Mouse (Mus musculus) T-helper 17 cell (primary cell): Measurements from ENCODE around the gene Odf2.

Experiments used
- in situ Hi-C, 2 experiments: fragments of 300-600 bp; cut with MboI, MseI; formaldehyde crosslinking; loops; 1 replicate in 1 of 2; 2 replicates in 1 of 2; pipeline ENCODE4 v1.15.1; 2025; ENCODE audit warnings: high pct_unique_total_duplicates in 2 of 2

Gene Odf2

DNA sequence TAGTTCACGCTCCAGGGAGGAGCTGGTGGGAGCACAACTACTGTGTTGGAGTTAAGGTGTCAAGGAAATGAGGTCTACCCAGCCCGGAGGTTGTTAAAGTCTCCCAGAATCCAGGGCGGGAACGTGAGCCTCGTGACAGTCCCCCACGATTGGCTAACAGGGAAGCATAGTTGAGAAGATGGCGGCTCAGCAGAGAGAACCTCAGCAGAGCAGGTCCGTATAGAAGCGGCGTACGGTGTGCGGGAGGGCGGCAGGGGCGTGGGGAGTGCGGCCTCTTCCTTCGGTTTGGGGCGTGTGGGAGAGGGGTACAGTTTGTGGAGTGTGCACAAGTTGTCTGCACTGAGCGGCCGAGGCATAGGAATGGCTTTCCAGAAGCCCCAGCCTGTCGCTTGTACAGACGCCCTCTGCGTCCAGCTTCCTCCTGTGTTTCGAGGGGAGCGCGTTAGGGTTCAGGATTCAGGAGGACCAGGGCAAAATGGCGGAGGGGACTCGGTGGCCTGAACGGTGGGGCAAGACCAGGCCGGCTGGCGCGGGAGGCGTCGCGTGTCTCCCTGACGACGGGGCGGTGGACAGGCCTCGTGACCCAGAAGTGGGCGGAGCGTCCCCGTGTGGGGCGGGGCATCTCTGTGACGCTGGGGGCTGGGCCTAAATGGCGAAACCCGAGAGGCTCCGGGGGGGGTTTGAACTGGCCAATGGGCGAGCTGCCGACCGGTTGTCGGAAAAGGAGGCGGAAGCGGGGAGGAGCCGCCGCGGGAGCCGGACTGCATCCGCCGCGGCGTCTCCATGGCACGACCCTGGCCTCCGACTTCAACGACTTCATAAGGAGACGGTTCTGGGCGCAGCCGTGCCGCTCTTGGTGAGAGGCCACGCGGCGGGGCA, at the start of gene Odf2:
Gene Odf2, plus strand, starts transcription at position 156 of the 879 bp plus-strand sequence.
- in situ Hi-C loops, result no loop called here

DNA sequence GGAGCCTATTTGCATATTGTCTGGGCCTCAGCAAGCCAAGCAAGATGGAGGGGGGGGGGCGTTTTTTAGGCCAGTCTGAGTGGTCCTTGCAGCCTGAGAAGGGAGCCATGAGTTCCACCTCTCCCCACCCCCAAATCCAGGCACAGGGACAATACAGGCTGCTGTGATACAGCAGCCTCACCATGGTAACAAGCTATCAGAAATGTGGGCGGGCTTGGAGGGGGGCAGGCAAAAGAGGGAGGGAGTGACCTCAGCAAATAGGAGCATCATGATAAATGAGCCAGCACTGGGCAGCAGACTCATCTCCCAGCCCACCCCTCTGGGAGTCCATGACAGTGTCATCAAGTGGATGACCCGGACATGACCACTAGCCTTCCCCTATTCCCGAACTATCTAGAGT, 49.6 kb upstream of the Odf2 start:
- in situ Hi-C loops, result no loop called here

DNA sequence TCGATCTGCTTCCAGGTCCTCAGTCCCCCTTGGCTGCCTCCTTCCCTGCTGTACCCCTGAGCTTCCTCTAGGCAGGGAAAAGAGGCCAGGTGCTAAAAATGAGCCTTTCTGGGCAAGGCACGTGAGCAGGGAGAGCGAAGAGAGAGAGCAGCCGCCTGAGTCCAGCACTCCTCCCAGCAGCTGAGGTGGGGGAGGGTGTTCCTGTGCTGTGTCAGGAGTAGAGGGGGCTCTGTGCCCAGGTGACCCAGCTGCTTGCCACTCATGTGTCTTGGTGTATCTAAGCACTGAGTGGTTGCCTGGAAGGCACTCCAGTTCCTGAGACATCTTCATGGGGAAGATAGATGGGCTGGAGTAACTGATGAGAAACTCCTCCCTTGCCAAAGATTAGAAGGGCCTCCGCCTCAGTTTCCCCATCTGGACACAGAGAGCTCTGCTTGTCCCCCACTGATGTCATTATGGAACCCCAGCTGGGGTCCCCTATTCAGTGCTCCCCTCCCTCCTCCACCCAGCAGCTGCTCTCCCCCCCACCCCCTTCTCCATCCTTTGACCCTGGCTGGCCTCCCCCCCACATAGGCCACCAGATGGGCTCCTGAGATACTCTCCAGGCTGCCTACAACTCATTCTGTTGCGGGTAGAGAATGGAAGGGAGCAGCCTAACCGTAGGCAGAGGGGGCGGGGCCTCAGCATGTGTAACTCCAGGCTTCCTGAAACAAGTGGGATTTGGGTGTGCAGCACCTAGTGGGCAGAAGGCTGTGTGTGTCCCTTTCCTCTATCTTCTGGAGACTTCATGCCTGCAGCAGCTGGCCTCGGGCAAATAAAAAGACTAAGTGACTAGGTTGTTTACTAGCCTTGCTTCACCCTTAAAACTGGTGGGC, 45.6 kb upstream of the Odf2 start:
- in situ Hi-C loops, result no loop called here

DNA sequence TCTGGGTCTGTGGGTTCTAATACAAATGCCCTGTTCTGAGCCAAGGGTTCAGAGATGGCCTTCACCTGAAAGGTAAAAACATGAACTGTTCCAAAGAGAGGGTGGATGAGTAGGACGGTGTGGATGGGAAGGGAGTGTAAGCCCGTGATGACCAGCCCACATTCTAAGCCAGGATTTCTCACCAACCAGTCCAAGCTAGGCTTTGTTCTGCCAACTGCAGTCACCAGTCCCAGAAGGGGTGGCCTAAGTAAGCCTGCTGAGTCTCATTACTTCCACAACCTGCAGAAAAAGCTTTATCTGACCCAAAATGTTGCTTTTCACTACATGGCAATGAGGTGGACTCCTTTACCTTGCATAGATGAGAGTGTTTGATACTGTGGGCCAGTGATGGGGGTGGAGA, 44.9 kb upstream of the Odf2 start:
- in situ Hi-C loops, result no loop called here

DNA sequence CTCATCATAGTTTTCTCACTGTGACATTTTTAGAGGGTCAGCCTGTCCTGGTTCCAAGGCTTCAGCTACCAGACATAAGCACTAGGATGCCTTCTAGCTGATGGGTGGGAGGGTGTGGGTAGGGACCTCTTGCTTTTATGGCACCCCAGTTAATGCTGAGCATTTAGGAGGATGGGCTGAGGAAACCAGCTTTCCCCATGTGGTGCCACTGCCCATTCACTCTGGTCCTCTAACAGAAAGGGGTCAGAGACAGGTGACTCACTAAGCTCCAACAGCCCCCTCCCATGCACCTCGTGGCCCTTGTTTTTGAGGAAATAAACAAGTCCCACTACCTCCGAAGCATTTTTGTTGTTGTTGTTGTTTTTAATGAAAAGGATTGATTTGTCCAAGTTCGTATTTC, 44.4 kb upstream of the Odf2 start:
- in situ Hi-C loops, result no loop called here

DNA sequence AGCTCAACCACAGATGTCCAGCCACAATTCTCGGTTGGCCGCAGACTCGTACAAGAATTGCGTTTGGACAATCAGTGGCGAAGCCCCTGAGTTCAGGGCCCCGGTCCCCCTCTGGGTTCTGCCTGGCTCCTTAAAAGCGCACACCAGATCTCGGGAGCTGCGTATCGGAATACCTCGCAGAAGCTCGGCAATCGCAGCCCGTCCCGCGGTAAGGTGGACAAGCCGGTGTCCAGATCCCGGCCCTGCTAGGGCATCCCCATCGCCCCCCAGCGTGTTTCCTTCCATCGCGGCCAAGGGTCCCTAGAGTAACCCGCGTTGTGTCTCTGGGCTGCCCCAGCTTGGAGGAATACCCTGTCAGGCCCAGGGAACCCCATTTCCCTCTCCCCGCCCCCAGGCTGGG, 43.4 kb upstream of the Odf2 start:
- in situ Hi-C loops, result no loop called here

DNA sequence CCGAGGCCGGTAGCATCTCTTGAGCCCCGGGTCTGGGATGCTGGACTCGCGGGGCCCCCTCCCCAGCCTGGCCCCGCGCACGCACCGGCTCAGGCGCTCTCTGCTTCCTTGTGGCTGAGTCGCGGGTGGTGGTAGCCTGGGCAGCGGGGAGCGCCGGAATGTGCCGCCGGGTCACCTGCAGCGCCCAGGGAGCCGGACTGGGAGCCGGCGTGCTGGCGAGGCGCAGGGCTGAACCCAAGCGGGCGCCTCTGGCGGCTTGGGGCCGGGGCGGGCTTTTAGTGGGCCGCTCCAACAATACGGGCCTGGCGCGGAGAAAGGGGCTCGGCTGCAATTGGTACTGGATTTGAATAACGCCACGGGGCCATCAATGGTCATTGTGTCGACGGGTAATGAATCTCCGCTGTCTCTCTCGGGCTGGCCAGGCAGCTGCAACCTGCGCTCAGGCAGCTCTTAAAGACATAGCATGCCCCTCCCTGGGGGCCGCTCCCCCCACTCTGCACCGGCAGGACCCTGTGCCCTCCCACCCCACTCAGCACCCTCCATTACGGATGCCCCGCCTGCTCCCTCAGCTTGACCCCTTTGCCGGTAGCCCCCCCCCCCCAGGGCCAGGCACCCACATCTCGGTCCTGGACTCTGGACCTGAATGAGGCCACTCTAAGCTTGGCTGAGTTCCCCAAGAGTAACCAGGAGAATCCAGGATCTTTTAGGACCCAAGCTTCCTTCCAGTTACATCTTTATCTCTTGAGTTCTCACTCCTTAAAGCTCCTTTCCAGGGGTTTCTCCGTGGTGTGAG, 42.8 kb upstream of the Odf2 start:
- in situ Hi-C loops, result no loop called here

DNA sequence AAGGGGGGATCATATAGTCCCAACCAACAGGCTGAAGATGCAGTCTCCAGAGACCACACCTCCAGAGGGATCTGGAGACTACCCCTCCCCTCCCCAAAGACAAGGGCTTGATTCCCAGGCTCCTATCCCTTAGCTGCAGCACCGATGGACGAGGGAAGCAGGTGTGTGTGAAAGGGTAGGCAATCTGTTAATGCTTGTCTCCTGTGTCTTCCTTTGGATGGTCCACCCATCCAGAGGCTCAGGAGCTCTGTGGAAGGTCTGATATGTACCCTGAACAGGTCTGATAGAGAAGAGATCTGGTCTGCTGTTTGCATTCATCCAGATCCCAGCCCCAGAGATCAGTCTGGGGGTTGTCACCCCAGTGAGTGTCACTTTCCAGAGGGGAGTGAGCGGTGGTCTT, 42.1 kb upstream of the Odf2 start:
- in situ Hi-C loops, result no loop called here

DNA sequence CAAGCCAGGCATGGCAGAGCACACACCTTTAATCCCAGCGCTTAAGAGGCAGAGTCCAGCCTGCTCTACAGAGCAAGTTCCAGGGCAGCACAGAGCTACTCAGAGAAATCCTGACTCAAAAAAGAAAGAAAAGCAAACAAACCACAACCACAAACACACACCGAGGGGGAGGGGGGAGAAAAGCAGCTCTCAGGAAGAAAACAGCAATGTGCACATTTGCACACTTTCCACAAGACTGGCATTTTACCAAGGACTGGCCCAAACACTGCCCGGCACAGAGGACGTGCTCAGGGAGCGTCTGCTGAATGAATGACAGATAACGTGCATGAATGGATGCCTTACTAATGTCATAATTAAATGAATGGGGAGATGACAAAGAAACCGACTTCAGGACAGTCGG, 40.0 kb upstream of the Odf2 start:
- in situ Hi-C loops, result no loop called here

DNA sequence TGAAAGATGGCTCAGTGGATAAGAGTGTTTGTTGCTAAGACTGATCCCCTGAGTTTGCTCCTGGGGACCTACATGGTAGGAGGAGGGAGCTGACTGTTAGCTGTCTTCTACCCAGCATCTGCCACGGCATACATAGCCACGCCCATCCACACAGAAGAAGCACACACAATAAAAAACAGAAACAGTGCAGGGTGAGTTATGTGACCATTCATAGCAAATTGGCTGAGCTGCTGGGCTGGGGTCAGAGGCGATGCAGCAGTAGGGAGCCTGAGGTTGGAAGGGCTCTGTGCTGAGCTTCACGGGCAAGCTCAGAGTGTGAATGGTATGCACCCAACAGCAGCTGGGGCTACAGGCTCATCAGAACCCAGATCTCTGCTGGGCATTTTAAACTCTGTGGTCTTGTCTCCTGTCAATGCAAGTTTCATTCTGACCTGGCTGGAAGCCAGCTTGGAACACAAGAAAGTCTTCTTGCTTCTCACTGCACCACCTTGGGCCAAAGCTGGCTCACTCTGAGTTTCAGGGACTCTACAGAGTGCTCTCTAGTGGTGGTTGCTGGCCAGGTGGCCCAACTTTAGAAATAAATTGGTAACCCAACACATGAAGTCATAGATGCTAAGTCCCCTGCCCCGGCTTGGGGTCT, 39.1 kb upstream of the Odf2 start:
- in situ Hi-C loops, result loop anchor here (5.0 to 10.0 kb wide), 2 partner anchors 78 to 85 kb away; no protein-coding TSS in a partner anchor

DNA sequence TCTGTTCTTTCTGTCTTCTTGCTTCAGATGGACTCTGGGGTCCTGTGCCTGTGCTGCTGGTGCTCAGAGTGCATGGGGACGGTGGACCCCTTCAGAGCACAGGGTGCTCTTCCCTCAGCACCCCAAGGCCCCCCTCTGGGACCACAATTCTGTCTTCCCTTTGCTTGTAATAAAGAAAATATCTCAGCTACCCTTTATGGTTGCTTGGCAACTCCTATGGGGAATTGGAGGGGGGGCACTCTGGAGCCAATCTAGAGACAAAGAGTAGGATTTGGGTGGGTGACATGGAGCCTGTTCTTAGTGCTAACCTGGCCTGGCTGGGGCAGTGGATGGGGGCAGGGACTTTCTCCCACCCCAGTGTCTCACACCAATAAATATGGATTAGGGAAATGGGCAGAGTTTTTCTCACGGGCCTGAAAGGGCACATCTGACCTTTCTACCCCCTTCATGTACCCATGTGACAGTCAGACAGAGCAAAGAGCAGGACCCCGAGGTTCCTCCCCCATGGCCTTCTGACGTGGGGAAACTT, 36.0 kb upstream of the Odf2 start:
- in situ Hi-C loops, result loop anchor here (5.0 to 10.0 kb wide), 2 partner anchors 81 to 88 kb away; no protein-coding TSS in a partner anchor

DNA sequence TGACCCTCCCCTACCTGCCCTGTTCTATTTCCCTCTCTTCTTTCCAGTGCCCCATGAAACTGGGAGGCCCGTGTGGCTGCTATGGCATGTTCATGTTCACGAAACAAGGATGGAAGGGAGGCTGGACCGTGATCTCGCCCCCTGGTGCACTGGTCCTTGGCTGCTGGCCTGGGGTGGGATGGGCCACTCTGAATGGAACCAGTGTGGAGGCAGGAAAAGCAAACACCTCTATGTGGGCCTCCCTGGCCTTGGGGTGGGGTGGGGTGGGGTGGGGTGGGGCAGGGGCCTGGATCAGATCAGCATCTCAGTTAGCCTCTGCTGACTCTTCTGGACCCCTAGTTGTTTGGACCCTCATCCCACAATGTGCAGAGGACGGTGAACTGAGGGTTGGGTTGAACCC, 35.3 kb upstream of the Odf2 start:
- in situ Hi-C loops, result loop anchor here (5.0 to 10.0 kb wide), 2 partner anchors 81 to 89 kb away; no protein-coding TSS in a partner anchor

DNA sequence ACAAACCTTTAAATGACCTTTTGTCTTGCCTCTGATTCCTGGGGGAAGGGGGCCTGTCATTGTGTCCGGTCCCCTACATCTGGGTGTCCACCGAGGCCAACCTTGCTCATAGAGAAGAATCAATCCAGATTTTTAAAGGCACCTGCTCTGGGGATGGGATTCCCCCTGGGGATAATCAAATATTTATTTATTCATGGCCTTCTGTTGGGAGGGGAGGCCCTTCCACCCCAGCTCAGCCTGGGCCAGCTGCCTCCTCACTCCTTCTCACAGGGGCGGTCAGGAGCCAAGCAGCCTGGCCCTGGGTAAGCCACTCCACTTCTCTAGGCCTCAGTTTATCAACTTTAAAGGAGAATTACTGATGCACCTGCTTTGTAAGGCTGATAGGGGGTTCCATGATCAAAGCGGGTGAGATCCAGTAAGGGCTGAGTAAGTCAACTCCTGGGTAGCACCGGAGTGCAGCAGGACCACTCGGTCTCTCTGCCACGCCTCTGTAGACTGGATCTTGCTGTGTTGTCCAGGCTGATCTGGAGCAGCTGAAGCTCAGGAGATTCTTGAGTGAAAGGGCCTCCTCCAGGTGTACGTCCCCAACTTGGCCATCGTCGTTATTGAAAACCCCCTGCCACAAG, 33.3 kb upstream of the Odf2 start:
- in situ Hi-C loops, result loop anchor here in 1 of 2 experiments (5.0 to 10.0 kb wide), 2 partner anchors 38 to 91 kb away; no protein-coding TSS in a partner anchor

DNA sequence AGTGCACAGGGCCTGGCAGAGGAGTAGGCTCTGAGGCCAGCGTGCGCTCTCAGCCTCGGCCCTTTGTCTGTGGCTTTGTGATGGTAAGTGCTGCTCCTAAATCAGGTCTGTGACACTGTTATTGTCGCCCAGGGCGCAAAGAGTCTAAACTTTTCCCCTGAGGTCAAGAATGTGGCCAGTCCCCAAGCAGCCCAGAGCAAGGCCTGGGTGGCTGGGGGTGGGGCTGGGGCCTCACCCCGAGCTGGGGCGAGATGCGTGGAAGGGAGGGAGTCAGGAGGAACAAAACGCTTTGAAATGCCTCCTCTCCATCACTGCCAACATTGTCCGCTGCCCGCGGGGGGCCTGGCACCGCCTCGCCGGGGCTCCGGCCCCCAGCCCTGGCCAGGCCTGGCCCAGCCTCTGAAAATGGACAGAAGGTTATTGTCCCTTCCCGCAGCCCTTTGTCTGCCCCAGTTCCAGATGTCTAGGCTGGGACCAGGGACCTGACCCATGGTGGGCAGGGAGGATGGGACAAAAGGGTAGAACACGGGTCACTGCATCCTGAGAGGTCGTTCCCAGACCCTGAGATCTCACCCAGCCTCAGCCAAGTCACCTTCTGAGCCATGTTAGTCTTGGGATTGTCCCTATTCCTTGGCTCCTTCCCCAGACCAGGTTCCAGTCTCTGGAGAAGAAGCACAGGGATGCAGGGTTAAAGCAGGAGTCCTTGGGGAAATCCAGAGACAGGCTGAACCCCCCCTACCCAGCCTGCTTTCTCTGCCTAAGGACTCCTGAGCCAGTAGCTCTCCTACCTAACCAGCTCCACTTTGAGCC, 32.4 kb upstream of the Odf2 start:
- in situ Hi-C loops, result loop anchor here in 1 of 2 experiments (5.0 to 10.0 kb wide), 2 partner anchors 39 to 92 kb away; no protein-coding TSS in a partner anchor

DNA sequence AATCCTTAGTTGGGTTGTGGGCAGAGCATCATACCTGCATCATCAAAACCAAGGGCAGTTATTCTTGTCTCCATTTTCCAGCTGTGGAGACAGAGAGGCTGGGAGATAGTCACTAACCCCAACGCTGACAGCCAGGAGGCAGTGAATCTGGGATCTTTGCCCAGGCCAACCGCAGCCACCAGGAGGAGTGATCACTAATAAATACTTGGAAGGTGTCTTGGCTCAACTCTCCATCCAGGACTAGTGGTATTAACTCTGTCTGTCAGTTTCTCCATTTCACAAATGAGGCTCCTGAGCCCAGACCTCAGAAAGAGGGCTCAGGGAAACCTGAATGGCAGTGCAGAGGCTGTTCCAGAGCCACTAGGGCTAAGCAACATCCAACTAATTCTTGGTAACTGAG, 31.7 kb upstream of the Odf2 start:
- in situ Hi-C loops, result loop anchor here in 1 of 2 experiments (5.0 to 10.0 kb wide), 2 partner anchors 40 to 93 kb away; no protein-coding TSS in a partner anchor

DNA sequence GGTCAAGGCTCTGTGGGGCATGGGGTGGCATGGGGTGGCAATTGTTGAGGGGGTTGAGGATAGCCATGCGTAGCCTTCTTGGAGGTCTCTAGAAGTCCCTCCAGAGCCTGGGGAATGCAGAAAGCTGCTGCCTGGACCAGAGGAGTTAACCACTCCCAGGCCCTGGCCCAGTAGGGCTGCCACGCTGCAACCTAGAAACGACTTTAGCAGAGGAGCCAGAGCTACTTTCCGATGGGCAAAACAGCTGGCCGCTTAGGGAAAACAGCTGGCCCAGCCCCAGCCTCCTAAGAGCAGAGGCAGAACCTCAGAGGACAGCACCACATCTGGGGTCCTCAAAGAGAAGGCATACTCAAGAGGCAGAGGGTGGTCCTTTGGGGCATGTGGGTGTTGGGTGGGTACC, 31.1 kb upstream of the Odf2 start:
- in situ Hi-C loops, result loop anchor here in 1 of 2 experiments (5.0 to 10.0 kb wide), 2 partner anchors 41 to 93 kb away; no protein-coding TSS in a partner anchor

DNA sequence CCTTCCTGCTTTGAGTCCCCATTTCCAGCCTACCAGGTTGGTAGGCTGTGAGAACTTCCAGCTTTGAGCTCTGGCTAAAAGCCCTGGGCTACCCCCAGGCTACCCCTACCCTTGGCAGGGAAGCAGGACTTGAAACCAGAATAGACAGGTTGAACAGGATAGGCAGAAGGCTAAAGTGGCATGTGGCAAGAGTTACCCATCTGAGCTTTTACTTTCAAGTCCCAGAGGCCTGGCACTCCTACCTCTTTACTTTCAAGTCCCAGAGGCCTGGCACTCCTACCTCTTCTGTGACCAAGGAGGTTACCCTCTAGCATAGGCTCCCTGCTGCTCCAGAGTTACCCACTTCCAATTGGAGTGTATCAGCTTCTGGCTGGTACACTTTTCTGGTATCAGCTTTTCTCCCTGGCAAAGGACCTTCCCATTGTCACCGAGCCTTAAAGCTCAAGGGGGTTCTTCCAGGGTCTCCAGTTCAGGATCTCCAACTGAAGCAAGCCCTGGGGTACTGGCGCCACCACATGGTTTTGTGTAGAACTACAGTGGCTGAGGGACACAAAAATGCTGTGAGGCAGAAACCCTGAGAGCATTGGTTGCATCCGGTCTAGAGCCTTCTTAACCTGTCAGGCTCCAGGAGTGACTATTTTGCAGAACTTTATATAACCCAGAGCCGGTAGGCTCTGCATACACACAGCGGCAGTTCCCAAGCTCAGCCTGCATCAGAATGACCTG, 30.1 kb upstream of the Odf2 start:
- in situ Hi-C loops, result loop anchor here in 1 of 2 experiments (5.0 to 10.0 kb wide), 2 partner anchors 42 to 94 kb away; no protein-coding TSS in a partner anchor

DNA sequence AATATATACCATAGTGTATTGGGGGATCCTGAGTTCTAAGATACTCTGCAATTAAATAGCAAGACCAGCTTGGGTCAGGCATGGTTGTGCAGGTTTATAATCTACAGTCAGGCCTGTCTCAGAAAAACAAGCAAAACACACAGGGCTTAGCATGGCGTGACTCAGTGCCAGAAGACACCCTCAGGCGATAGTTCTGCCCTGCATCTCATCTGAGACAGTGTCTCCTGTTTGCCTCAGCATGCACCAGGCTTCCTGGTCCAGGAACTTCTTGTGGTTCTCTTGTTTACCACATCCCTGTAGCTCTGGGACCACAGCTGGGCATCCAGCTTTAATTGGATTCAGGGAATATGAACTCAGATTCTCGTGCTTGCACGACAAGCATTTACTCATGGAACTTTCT, 23.9 kb upstream of the Odf2 start:
- in situ Hi-C loops, result no loop called here
